Mouse (Mus musculus): Measurements from ENCODE around the gene Ankfn1.

Ankfn1 gene

DNA sequence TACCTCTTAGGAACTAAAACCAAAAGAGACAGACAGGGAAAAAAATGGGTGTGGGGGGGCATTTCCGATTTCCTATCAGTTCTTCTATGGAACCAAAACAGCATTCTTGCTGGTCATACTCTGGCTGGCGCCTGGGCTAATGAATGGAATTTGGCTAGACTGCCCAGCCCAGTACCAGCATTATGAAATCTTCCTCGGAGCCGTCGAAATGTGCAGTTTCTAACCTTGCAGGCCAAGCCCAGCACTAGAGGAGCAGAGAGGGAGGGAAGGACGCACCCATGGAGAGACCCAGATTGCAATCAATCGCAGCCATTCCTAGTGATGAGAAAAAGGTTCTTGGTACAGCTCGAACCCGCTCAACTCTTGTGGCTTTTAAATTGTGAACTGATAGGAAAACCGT lies 315.2 kb downstream of the Ankfn1 start:
- no peak for DNase-seq (ENCODE audit: low spot score)

DNA sequence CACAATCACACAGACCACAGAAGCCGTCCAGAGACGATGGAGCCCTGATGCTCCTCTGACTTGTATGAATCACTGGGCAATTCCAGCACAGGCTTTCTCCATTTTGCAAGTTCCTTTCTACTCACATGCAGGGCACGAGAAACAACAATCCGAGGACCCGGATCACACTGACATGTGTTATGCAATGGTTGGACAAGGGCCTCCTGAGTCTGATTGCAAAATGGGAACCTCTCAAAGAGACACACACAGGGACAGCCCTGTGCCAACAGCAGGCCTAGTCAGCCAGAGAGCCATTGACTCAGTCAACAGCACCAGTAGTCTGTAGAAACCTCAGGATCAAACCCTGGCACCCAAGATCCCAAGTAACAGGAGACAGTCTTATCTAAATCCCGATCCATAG lies 318.0 kb downstream of the Ankfn1 start:
- no peak for DNase-seq (ENCODE audit: low spot score)

DNA sequence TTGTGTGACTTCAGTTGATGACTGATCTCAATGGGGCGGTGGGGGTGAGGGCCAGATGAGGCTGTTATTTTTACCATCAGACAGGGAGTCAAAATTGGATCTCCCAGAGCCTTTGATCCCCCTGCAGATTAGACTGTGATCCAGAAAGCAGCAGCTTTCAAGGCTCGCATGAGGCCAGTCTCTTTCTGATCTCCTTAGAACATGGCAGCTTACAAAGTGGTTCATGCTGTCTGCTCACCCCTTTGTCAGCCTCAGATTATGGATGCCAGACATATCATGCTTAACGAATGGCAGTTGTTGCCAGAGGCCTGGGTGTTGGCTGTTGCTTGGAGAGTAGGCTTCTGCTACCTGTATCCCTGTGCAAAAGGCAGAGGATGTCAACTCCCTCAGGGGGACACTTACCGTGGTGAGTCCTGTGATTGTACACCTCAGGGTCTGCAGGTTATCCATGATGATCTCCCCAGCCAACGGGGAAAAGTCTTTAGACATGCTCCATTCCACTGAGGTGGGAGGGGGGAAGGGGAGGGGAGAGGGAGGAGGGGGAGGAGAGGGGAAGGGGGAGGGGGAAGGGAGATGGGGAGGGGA lies 321.7 kb downstream of the Ankfn1 start:
- no peak for DNase-seq (ENCODE audit: low spot score)

DNA sequence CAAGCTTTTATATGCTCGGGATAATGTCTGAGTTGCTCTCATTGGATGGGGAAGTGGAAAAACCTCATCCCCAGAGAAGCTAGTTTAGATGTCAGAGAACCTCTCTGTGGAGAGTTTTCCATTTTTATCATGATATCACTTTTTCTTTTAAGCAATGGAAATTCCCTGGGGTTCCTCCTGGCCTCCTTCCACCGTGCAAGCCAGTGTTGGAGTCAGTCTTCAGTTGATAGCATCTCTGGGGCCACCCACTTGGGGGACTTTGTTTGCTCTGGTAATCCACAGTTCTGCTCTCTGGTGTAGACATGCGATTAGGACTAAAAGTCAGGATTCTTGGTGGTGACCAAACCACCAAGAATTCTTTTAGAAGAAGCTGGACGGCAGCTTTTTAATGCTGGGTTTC lies 322.8 kb downstream of the Ankfn1 start:
- no peak for DNase-seq (ENCODE audit: low spot score)

DNA sequence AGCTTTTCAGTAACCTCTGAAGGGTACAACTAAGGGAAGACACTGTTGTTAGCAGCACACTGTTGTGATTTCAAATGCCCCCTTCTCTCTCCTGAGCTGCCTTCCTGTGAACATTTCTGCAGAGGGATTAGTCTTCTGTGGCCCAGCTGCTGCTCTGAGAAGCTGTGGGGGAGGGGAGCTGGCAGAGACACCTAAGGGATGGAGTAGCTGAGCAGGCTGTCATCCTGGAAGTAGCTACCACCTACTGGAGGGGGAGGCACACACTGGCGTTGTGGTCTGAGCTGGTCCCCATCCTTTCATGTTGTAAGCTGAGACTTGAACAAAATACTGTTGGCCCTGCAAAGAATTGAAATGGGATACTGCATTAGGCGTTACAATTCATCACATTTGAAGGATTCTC lies 324.6 kb downstream of the Ankfn1 start:
- peak; percentile 3 for DNase-seq (ENCODE audit: low spot score)

DNA sequence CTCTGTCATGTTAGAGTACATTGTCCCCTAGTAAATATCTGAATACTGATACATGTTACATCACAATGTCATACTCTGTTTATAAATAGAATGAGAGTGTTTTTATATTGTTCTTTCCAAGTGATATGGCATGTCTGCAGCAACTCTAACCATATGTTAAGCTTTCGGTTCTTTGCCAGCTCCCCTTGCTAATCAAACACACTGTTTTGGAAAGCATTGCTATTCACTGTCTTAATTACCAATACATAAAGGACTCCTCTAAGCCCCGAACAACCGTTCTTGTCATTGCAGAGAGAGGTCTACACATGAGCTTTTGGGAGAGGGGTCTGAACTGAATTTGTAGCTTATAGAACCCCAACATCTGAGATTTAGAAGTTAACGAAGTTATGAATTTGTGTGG lies 327.0 kb downstream of the Ankfn1 start:
- no peak for DNase-seq (ENCODE audit: low spot score)

DNA sequence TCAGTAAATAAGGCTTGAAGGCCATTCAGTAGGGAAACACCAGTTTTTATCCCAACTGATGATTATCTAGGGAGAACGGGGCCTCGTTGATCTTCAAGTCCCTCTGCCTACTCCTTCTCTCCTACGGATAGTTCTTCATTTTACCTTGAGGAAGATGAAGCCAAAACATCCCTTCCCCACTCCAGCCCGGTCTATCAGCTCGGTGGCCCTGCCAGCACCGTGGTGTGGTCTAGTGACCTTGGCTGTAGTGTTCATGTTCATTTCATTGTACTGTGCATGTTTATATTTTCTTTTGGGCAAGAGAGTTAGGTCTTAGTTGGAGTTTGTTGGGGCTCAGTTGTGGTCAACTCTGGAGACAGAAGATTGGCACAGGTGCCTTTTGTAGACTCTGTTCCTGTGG lies 328.5 kb downstream of the Ankfn1 start:
- no peak for DNase-seq (ENCODE audit: low spot score)

DNA sequence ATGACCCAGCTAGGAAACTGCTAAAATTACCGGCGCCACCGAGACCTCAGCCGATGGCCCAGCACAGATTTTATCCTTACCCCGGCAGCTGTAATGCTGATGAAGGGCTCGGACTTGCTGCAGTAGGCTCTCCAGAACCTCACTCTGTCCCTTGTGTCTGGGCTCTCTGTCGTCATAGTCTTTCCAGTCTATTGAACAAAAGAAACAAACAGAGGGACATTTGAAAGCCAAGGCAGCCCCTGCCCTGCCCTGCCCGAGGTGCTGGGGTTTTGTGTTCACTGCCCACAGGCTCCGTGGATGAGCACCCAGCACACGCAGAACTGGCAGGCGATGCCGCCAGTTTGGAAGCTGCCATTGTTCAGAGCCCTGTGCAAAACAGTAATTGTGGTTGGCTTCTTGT lies 330.0 kb downstream of the Ankfn1 start:
- no peak for DNase-seq (ENCODE audit: low spot score)

DNA sequence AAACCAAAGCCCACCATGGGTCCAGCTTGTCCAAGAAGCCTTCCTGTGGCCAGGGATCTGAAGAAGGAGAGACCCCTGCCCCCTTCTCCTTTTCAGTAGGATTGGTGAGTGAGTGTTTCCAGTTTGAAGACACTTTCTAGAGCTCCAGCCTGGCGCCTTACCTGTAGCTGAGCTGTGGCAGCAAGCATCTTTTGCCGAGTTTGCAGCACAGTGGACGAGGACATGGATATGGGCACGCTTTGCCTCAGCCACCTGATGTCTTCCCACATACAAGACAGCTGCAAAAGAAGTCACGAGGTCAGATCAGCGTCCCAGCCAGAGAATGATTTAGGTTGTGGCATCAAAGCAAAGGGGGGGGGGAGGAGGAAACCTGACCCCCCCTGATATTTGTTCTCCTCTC lies 336.9 kb downstream of the Ankfn1 start:
- no peak for DNase-seq (ENCODE audit: low spot score)

DNA sequence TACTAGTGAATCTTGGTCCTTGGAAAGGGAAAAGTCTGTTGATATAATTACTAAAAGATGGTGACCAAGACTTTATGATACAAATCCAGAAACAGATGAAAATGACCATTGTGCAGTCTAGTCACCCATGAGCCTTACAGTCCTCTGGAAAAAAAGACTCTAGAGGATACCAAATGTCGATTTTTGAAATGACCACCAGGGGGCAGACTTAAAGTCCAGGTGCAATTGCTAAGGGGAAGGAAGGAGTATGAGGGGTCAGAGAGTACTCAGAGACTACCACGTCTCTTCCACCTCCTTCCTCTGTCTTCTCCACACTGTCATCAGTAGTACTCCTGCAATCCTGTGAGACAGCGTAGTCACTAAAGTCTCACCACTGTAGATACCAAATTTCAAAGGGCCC lies 353.1 kb downstream of the Ankfn1 start:
- peak; percentile 7 for DNase-seq (ENCODE audit: low spot score)

DNA sequence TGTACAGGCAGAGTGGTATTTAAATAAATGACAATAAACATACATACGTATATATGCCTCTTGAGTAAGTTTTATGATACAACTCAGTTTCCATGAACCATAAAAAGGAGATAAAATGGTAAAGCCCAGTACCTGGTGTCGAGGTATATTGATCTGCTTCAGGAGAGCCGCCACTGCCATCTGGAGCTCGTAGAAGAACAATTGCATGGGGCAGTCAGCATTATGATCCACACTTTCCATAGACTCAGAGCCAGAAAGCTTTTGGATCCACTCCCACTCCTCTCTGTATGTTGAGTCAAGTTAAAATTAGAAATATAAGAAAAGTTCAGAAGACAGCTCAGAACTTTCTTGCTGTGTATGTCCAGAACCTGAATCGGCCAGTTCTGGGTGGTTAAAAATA lies 354.8 kb downstream of the Ankfn1 start:
- no peak for DNase-seq (ENCODE audit: low spot score)

DNA sequence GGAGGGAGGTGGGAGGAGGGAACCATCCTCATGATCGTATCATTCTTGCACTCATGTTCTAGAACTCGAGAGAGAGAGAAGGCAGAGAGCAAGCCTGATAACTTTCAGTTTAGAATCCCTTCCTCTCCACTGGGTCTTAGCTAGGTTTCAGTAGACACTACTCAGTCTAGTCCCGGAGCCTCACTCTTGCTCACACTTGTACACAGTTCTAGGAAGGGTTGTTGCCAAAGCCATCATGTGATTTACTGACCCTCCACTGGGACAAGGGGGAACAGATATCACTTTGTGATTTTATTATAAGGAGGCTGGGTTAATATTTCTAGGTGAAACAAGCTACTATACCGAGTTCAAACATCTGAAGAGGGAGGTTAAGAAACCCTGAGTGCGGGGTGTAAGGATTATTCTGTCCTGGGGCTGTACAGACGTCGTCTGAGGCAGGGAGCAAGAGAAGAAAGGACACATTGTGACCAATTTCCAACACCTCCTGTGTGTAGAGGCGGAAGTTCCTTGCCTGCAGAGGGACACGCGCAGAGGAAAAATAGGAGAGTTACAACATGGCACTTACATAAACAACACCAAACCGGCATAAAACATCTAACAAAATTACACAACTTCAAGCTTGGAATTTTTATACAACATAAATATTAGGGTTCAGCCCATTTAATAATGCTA lies 356.6 kb downstream of the Ankfn1 start:
- DNase-seq (ENCODE audit: low spot score) = no peak

DNA sequence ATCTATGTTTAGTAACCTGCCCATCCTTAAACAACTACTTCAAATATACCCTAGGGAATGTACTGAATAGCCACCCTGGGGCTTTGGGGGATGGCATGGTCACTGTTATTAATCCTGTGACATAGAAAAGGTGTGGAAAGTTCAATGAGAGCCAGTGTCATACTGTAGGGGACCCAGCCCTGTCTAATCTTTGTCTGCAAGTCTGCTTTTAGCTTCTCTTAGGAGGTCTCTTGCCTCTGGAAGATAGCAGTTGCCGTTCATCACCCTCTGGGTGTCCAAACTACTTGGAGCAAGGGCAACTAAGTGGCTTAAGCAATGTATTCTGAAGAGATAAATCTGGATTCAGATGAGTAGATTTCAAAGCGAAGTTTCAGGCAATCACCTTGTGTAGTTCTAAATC lies 357.6 kb downstream of the Ankfn1 start:
- no peak for DNase-seq (ENCODE audit: low spot score)

DNA sequence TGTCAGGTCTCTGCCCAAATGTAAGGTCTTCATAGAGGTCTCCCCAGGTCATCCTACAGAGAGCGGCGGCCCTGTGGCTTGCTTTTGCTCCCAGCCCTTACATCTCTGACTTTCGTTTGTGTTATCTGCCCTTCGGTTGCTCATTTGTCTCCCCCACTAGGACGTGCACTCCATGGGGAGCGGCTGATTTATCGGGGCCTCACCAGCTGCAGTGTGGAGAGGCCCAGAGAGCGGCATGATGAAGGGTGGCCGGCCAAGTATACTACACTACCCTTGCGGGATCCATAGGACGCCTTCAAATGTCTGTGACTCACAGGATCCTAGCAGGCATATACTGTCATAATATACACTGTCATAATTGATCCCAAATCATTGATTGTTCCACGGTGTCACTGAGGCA lies 358.8 kb downstream of the Ankfn1 start:
- DNase-seq (ENCODE audit: low spot score) = no peak

DNA sequence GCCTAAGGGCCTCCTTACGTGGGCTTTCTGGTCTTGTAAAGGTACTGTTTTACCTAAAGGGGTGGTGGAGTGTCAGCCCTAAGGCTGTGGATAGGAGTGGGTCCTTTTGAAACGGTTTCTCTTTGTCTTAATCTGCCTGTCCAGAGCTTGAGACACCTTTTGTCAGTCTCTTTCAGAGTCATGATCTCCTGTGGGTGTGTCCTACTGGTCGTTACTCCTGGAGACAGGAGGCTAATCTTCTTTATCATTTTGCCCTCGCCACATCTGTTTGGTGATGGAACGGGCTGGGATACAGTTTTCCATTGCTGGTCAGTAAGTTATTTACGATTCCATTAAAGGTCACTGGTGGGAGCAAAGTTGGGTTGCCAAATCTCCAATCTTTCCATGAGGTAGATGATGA lies 360.7 kb downstream of the Ankfn1 start:
- no peak for DNase-seq (ENCODE audit: low spot score)

DNA sequence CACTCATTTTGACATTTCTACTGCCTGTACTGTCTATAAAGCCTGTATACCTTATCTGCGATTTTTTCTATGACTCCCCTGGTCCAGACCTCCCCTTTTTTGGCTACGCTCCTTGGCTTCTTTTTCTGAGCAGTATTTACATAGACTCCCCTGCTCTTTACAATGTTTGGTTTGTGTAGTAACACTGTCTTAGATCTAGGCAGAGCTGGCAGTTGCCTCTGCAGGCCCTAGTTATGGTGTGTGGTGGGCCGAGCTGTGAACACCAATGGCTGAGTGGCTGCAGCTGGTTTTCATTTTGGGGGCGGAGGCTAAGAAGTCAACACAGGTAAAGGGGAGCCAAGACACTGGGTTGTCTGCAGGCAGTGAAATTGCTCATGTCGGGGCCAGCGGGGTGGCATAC lies 368.7 kb downstream of the Ankfn1 start:
- no peak for DNase-seq (ENCODE audit: low spot score)

DNA sequence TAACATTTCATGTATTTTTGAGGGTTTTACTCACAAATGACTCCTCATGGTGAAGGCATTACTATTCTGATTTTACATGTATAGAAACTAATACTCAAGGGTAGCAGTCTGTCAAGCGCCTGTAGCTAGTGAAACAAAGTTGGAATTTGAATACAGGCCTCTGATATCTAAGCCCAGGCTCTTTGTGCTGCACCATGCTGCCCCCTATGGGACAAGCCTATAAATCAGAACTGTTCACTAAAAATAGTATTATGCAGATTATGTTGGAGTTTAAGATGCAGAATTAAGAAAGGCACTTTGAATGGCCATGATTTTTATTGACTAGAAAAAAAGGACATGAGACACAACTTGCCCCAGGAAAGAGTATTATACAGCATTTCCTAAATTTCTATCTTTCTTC lies 373.0 kb downstream of the Ankfn1 start:
- peak; percentile 4 for DNase-seq (ENCODE audit: low spot score)

DNA sequence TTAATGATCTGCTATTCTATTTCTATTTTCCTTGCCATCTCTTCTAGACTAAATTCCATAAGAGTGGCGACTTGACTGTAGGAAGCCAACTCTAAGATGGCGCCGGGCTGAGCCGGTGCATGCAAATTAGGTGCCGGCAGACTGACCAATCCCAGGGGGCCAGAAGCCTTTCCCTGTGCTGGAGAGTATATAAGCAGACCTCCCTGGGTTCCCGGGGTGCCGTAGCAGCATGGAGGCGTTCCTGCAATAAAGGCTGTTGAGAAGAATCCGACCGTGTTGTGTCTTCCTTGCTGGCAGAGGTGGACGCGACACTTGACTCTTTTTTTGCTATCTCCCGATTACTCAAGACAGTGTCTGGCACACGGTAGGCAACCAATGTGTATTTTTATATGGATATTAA lies 374.0 kb downstream of the Ankfn1 start:
- no peak for DNase-seq (ENCODE audit: low spot score)

DNA sequence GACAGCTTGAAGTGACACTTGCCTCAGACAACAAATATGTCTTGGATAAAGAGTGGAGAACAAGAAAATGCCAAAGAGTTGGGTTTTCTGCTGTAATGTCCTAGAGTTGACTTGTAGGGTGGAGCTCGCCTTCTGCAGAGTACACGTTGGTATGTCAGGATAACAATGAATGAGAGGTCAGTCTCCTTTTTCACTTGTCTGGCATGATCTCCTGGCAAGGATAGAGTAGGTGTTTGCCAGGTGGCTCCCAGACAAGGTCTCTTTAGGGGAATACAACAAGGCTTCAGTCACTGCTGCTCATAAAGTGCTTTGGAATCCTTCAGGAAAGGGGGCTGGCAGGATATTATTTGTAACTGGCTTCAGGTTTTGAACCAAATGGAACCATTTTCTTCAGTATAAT lies 388.6 kb downstream of the Ankfn1 start:
- DNase-seq (ENCODE audit: low spot score) = no peak

DNA sequence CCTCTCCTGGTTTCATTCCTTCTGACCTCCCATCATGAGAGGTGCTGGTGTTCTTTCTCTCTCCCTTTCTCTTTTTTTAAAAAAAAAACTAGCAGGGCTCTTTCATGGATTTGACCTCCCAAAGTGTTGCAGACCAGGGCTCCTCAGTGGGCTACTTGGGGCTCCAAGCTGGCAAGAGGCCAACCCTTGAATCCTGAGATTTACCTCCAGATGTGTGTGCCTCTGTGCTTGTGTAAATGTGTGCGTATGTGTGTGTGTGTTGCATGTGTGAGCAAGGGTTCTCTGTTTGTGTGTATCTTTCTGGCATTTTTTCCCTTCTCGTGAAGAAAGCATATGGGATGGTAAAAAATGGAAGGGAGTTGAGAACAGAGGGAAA lies 394.8 kb downstream of the Ankfn1 start:
- DNase-seq (ENCODE audit: low spot score) = no peak

DNA sequence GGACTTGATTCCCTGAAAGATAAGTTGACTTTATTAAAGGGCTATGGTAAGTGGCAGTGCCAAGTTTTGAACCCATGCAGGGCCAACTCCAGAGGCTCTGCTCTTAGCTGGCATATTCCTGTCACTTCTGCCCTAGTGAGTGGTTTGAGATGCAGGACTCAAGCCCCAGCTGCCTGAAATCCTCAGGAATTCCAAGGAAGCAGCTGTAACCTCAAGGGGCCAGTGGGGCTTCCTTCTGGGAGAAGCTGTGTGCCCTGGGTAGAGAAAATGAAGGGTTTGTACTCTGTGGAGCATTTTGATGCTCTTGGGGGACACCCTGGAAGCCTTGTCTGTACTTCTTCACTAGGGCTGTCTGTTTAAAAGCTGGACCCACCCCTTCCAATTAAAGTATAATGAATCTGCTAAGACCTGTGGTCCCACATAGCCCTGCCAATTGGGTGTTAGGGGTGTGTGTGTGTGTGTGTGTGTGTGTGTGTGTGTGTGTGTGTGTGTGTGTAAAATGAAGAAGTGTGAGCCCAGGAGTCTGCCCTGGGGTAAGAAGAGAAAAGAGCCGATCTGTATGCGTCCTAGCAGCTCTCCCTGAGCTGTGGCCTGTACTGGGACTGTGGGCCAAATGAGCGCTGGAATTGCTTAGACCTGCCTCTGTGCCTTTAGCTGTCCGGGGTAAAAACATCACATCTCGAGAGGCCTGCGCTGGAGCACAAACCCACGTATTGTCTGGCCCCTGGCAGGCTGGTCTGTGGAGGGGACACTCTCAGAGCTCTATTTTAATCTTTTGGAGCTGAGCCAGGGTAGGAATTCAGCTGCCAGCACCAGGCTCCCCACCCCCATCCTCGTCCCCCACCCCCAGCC lies 395.4 kb downstream of the Ankfn1 start:
- peak; percentile 11 for DNase-seq (ENCODE audit: low spot score)

DNA sequence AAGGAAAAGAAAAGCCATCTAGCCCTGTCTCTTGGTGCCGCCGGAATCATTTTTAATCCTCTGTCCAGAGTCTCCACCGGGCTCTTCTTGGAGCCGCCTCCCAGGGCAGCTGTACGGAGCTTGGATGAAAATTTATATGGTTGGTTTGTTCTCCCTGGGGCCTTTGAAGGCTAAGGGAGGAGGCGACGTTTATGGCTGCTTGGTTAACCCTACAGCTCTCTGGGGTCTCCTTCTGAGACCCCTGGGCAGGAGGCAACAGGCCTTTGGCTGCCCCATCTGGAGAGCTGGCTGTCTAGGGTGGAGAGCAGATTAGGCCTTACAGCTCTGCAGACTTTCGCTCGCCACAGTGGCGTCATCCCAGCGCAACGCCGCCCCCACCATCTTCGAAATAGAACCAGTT lies 406.5 kb downstream of the Ankfn1 start:
- no peak for DNase-seq (ENCODE audit: low spot score)

DNA sequence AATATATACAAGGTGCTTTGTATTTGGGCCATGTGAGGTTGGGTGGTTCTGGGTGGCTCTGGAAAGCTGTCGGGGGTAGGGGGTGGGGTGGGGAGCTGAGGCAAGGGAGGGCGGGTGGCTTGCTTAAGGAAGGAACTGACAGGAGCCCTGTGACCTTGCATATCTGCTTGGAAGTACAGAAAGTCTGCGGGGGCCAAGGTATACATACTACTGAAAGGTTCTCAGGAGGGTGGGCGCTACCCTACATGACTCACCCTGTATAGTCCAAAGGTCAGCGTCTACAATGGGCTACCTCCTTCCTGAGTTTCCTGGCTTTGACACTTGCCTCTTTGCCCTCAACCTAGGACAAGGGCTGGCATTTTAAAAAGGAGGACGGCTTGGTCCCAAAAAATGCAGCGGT lies 407.1 kb downstream of the Ankfn1 start:
- DNase-seq (ENCODE audit: low spot score) = no peak

DNA sequence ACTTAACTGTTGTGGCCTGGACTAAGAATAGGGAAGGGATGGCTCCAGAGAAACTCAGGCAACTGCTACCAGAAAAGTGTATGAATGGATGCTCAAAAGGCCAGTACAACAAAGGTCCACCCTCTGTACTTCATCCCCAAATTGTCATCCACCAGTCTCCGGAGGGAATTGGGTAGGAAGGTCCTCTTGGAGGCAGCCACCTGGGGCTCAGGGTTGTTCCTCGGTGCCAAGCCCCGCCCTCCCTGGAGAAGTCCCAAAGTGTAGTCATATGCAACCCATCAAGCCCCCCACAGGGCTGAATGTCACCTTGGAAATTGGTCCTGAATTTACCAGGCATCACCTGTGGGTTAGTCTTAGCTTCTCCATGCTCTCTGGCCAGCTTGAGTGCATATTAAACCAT lies 413.5 kb downstream of the Ankfn1 start:
- DNase-seq (ENCODE audit: low spot score) = no peak
